Mouse (Mus musculus): ENCODE data around the gene Rps6kb2. TPM values are rescaled to one million over a fixed set of nuclear protein-coding genes. Genes with fewer than 3 reads are reported as not detected.
"Not testable (repeated sequence)": the region's sequence is repeated elsewhere in the genome, so short reads cannot be mapped to it uniquely, and the experiment has no call there.

The Rps6kb2 gene
- total RNA-seq, 2 experiments from 2014 or later, result 16.5 to 16.8 TPM

DNA sequence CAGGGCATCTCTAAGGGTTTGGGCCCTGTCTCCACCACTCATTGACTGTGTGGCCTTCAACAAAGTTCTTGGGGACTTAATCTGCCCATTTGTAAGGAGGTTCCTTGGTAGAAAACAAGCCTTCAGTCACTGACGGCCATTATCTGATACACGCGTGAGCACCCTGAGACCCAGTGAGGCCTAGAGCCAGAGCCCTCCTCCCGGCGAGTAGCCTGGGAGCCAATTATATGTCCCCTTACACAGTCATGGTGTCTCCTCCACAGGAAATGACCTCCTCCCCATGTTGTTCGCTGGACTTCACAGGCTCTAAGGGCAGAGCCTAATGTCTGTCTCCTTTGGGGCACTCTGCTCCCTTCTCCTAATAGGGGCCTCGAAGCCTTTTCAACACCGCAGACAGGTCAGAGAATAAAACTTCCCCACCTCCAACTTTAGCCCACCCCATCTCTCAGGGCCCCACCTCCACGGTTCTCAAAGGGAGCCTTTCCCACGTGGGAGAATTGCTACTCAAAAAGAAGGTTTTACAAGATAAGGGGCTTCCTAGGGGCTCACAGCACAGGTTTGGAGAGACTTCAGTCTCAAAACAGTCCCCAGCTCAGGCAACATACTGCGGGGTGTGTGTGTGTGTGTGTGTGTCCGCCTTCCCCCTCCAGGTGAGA, 16.7 kb downstream of the Rps6kb2 start:
- intact Hi-C loops (cut with DNase I), result no loop called here
- DNase-seq (ENCODE audit: low spot score), result no peak

- DNase-seq (ENCODE audit: low spot score), result no peak
- intact Hi-C loops (cut with DNase I), result no loop called here
Measured at GRCm38 (mm10) chr19:4145936-4146335, 17.2 kb downstream of the Rps6kb2 start.

GRCm38 (mm10) chr19:4144550-4145498, 18.3 kb downstream of the Rps6kb2 start:
- no peak for DNase-seq (ENCODE audit: low spot score)
- intact Hi-C loops (cut with DNase I), result no loop called here

GRCm38 (mm10) chr19:4143759-4144268, 19.3 kb downstream of the Rps6kb2 start, which contains the start of gene Cabp4:
Gene Cabp4 (minus strand): TSS chr19:4144033.
- intact Hi-C loops (cut with DNase I), result no loop called here
- no peak for DNase-seq (ENCODE audit: low spot score)

DNA sequence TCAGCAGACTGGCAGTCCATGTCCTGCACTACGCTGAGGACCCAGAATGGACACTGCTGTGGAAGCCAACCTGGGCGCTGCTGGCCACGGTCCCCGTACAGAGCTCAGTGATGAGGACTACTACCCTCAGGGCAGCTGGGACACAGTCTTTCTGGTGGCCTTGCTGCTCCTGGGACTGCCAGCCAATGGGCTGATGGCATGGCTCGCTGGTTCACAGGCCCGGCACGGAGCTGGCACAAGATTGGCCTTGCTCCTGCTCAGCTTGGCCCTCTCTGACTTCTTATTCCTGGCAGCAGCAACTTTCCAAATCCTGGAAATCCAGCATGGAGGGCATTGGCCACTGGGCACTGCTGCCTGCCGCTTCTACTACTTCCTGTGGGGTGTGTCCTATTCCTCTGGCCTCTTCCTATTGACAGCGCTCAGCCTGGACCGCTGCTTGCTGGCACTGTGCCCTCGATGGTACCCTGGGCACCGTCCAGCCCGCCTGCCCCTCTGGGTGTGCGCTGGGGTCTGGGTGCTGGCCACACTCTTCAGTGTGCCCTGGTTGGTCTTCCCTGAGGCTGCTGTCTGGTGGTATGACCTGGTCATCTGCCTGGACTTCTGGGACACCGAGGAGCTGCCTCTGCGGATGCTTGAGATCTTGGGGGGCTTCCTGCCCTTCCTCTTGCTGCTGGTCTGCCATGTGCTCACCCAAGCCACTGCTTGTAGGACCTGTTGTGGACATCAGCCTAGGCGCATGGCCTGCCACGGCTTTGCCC, 20.6 kb downstream of the Rps6kb2 start:
- intact Hi-C loops (cut with DNase I), result no loop called here
- no peak for DNase-seq (ENCODE audit: low spot score)

DNA sequence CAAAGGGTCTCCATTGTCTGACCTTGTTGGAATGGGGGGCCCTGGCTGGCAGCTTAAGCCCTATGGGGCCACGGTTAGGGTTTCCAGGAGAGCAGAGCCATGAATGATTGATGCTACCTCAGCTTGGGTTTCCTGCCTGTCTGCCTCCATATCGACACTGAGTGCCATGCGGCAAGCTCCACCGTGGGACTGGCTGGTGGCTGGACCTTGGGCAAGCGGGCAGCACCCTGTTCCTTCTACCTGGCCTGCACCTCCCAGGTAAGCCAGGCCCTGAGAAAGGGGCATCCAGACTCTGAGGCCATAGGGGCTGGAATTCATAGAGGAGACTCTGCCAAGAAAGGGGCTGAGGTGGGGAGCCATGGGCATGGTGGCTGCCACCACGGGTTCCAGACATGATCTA, 23.0 kb downstream of the Rps6kb2 start:
- intact Hi-C loops (cut with DNase I), result no loop called here
- DNase-seq (ENCODE audit: low spot score), result no peak

GRCm38 (mm10) chr19:4139446-4139845, 23.7 kb downstream of the Rps6kb2 start, which contains the start of gene Gpr152:
Gene Gpr152 (plus strand): TSS chr19:4139787.
- no peak for DNase-seq (ENCODE audit: low spot score)
- intact Hi-C loops (cut with DNase I), result no loop called here

- no peak for DNase-seq (ENCODE audit: low spot score)
- intact Hi-C loops (cut with DNase I), result no loop called here
Measured at GRCm38 (mm10) chr19:4137913-4138312, 25.2 kb downstream of the Rps6kb2 start.

- intact Hi-C loops (cut with DNase I), result no loop called here
- no peak for DNase-seq (ENCODE audit: low spot score)
Measured at GRCm38 (mm10) chr19:4136463-4136862, 26.7 kb downstream of the Rps6kb2 start.

DNA sequence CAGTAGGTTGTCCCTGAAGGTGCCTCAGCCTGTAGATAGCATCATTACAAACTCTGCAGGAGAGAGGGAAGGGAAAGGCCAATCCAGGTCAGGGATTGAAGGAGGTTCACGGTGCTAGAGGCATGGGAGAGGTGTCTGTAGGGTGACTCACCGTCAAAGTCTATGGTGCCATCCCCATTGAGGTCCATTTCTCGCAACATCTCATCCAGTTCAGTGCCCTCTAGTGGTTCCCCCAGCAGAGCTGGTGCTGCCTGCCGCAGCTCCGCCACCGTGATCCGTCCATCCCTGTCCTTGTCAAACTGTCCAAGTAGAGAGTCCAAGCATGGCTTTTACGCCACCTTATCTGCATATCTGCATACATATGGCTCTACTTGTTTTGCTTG, 27.2 kb downstream of the Rps6kb2 start:
- DNase-seq (ENCODE audit: low spot score); intact Hi-C loops (cut with DNase I): not testable (repeated sequence)

DNA sequence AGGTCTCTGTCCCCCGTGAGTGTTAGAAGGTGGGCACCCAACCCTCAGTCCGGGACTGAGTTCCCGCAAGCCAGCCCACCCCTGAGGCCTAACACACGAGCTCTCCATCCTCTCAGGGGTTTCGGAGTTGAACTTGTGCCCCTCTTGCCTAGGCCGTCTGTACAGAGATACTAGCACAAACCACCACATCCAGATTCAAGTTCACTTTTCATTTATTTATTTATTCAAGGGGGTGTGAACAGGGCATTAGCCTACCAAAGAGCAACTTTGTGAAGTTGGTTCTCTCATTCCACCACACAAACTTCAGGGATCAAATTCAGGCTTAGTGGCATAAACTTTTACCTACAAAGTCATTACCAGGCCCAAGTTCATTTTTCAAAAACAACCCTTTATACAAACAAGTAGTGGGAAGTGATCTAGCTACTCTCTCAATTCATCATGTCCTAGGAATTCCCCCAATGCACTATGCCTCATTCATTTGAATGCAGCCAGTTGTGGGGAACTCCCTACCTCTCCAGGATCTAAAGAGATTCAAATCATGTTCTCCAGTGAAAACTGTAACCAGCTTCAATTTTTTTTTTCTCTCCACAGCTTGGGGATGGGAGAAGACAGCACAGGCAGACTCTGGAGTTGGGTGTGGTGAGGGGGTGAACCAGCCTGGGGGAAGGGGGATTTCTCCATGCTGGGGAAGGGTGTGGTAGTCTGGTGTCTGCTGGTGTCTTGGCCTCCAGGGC, 27.8 kb downstream of the Rps6kb2 start:
- DNase-seq (ENCODE audit: low spot score); intact Hi-C loops (cut with DNase I): not testable (repeated sequence)

DNA sequence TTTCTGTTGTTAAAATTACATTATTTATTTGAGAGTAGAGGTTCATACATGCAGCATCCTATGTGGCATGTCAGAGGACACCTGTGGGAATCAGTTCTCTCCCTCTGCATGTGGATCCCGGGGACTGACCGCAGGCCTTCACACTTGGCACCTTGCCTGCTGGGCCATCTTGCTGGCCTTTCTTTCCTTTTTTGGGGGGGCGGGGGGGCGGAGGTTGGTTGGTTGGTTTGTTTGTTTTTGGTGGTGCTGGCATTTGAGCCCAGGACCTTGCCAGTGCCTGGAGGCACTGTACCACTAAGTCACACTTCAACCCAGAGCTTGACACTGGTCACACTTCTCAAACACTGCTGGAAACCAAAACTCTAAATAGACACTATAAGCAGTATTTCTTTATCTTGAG, 28.8 kb downstream of the Rps6kb2 start:
- intact Hi-C loops (cut with DNase I), result no loop called here
- DNase-seq (ENCODE audit: low spot score), result no peak

DNA sequence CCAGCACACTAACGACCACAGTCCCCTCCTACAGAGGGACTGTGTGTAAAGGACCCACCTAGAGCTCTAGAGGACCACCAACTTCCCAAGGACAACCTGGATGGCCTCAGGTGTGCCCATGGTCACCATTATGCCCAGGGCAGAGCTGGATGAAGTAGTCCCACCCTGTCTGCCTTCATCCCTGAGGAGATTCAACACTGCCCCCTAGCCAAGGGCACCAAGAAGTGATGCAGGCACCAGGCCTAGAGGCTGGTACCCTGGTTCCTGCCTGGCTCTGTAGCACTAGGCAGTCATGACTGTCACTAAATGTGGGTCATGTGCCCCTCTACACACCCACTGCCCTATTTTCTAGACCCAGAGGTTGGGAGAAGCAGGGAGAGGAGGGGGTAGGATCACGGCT, 31.4 kb downstream of the Rps6kb2 start:
- no peak for DNase-seq (ENCODE audit: low spot score)
- intact Hi-C loops (cut with DNase I), result no loop called here

DNA sequence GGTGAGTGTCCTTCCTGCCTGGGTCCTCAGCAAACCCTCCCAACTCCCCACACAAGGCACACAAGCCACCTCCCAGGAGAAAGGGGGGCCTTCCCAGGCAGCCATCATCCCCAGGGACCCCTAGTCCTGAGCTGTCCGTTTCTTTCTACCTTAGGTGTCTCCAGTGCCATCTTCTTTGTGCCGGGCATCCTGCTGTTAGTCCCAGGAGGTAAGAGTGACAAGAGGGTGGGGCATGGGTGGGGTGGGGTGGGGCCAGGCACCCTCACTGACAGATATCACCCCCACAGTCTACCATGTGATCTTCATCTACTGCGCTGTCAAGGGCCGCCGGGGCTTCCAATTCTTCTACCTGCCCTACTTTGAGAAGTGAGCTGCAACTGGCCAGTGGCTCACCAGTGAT, 32.1 kb downstream of the Rps6kb2 start:
- intact Hi-C loops (cut with DNase I), result no loop called here
- no peak for DNase-seq (ENCODE audit: low spot score)

DNA sequence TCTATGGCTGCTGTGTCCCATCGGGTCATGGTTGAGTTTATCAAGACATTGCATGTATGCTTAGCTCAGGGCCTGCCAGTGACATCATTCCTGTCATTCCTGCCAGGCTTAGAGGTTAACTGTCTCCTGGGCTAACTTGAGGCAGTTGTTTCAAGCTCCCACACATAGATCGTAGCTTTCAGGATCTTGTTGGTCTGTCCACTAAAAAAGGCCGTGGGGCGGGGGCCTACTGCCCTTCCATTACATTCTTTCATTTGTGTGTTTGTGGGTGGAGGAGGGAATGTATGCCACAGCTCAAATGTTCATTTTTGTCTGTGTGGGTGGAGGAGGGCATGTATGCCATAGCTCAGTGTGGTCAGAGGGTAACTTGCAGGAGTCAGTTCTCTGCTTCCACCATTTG, 33.0 kb downstream of the Rps6kb2 start:
- intact Hi-C loops (cut with DNase I), result no loop called here
- no peak for DNase-seq (ENCODE audit: low spot score)

DNA sequence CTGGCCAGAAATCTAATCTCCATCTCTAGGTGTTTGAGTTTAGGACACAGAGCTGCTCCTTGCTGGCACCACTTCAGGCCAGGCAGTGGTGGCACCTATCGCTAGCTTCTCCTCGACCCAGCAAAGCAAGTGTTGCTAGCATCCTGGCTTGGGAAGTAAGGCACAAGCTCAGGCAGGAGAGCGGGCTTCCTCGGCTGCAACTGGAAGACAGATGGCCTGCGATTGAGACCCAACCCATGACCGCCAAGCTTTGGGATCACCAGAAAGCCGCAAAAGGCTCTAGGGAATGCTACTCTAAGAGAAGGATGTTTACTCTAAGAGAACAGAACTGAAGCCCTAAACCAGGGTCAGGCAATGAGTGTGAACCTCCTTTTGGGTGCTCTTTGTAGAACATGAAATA, 33.7 kb downstream of the Rps6kb2 start:
- intact Hi-C loops (cut with DNase I), result no loop called here

GRCm38 (mm10) chr19:4126759-4127495, 36.2 kb downstream of the Rps6kb2 start:
- intact Hi-C loops (cut with DNase I), result loop anchor here (2.0 kb wide), 1 partner anchor 36 kb away; the partner anchor contains the start of gene Rps6kb2
- no peak for DNase-seq (ENCODE audit: low spot score)

More for the DNA sequence above, 33.7 kb downstream of the Rps6kb2 start:
- DNase-seq (ENCODE audit: low spot score), result no peak
